Mouse (Mus musculus) erythroblast, embryonic 14.5 days (primary cell): ENCODE results near the gene 1700020A23Rik.

Source experiments
- GATA1 ChIP-seq: IDR thresholded peaks from 2 replicates; pipeline ENCODE4 v1.6.1; 2012; ENCODE audit warnings: low read length, inconsistent platforms, mixed read lengths
- TAL1 ChIP-seq: IDR thresholded peaks from 3 replicates; pipeline ENCODE4 v1.6.1; 2012; ENCODE audit warnings: low read length, inconsistent platforms, mixed read lengths

- TF ChIP-seq GATA1 (no peak), TAL1 (no peak)
These were observed 44.1 kb downstream of the 1700020A23Rik start for GRCm38 (mm10) chr2:130449021-130449793.
